Mouse (Mus musculus) megakaryocyte, embryonic 14.5 days (primary cell): ENCODE results near the gene Olfr430.

Experiments
- FLI1 ChIP-seq: IDR thresholded peaks from 2 replicates; pipeline ENCODE4 v1.6.1; 2012; ENCODE audit warnings: low read length, inconsistent platforms, mixed read lengths
- GATA1 ChIP-seq: IDR thresholded peaks from 3 replicates; pipeline ENCODE4 v1.6.1; 2012; ENCODE audit warnings: mixed read lengths, low read length, inconsistent platforms, borderline replicate concordance

- TF ChIP-seq FLI1 (no peak), GATA1 (no peak)
Observed at GRCm38 (mm10) chr1:174121062-174121461, 54.7 kb downstream of the Olfr430 start, which contains the start of gene Olfr231.
